Mouse (Mus musculus) midbrain, embryonic 15.5 days (tissue): ENCODE measurements around the gene Apod. TPM values are rescaled to one million over a fixed set of nuclear protein-coding genes. Genes with fewer than 3 reads are reported as not detected.

ENCODE experiments used
- ATAC-seq: fragments of 200-750 bp; cut with Nextera tagmentation; replicated peaks from 2 replicates; pipeline ENCODE4 v1.8.0; 2017; ENCODE audit warnings: moderate TSS enrichment
- H3K27ac ChIP-seq: fragments of 300-500 bp; sonication (generic); 2 replicates; pipeline ENCODE4 v1.5.1; 2015; ENCODE audit warnings: mild to moderate bottlenecking, inconsistent platforms
- H3K27me3 ChIP-seq: fragments of 300-500 bp; sonication (generic); replicated peaks from 2 replicates; pipeline ENCODE4 v1.6.1; 2015; ENCODE audit warnings: inconsistent platforms
- H3K36me3 ChIP-seq: fragments of 300-500 bp; sonication (generic); replicated peaks from 2 replicates; pipeline ENCODE4 v1.6.1; 2015; ENCODE audit warnings: inconsistent platforms
- H3K4me1 ChIP-seq: fragments of 300-500 bp; sonication (generic); 2 replicates; pipeline ENCODE4 v1.6.1; 2015; ENCODE audit warnings: inconsistent platforms
- H3K4me2 ChIP-seq: fragments of 300-500 bp; sonication (generic); 2 replicates; pipeline ENCODE4 v1.6.1; 2015; ENCODE audit warnings: inconsistent platforms, mild to moderate bottlenecking, moderate library complexity
- H3K4me3 ChIP-seq: fragments of 300-500 bp; sonication (generic); 2 replicates; pipeline ENCODE4 v1.5.1; 2015; ENCODE audit warnings: mild to moderate bottlenecking, inconsistent platforms
- H3K9ac ChIP-seq: fragments of 300-500 bp; sonication (generic); 2 replicates; pipeline ENCODE4 v1.6.1; 2015; ENCODE audit warnings: mild to moderate bottlenecking, inconsistent platforms
- H3K9me3 ChIP-seq: fragments of 300-500 bp; sonication (generic); 2 replicates; pipeline ENCODE4 v1.6.1; 2016; ENCODE audit warnings: inconsistent platforms
- WGBS: fragments of 180-500 bp; shearing (Covaris S2); methylation state at CpG from one replicate; pipeline ENCODE4 v1.1.7; 2015; ENCODE audit warnings: mixed read lengths; 5-methylcytosine and 5-hydroxymethylcytosine counted together
- microRNA-seq: library from miRNA; unstranded; fragments of <30 nt; microRNA quantifications from one replicate; pipeline ENCODE4, GENCODE M21; 2016
- polyA plus RNA-seq: library from polyadenylated mRNA; unstranded; fragments of >200 nt; fragmentation: Nextera tagmentation; extraction: Ambion mirVana; gene quantifications from 2 replicates; pipeline ENCODE4 v1.2.1, GENCODE M21; 2015

Apod gene
- polyA plus RNA-seq, 1 experiment from 2014 or later, result 93.2 TPM

DNA sequence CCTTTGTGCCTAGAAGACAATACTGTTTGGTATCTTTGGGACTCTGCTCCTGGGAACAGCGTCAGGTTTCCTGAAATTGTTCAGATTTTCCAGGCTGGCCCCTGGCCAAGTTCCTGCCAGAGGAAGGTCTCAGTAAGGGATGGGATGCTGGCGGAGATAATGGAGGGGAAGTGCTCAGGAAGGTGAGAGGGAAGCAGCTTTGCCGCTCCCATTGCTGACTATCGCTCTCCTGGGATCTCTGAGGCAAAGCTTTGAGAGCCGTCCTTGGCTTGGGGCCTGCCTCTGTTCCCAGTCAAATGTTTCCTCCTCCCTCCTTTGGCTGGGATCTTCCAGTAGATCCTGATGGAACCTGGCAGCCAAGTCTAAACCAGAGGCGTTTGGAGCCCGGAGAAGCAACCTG lies 38.1 kb downstream of the Apod start:
- no peak overlapping the region for H3K9ac ChIP-seq
- no peak overlapping the region for H3K27ac ChIP-seq
- peaks cover 23% of the 10 kb centered on the region for H3K4me1 ChIP-seq
- no peak overlapping the region for H3K4me3 ChIP-seq
- ATAC-seq, result no peak
- H3K9me3 ChIP-seq, result no peaks in the 10 kb centered on the region
- no peak overlapping the region for H3K4me2 ChIP-seq
- H3K36me3 ChIP-seq, result no peaks in the 10 kb centered on the region
- no peaks in the 10 kb centered on the region for H3K27me3 ChIP-seq
- WGBS, result 72% methylated on average over 7 of the region's 7 CpGs

DNA sequence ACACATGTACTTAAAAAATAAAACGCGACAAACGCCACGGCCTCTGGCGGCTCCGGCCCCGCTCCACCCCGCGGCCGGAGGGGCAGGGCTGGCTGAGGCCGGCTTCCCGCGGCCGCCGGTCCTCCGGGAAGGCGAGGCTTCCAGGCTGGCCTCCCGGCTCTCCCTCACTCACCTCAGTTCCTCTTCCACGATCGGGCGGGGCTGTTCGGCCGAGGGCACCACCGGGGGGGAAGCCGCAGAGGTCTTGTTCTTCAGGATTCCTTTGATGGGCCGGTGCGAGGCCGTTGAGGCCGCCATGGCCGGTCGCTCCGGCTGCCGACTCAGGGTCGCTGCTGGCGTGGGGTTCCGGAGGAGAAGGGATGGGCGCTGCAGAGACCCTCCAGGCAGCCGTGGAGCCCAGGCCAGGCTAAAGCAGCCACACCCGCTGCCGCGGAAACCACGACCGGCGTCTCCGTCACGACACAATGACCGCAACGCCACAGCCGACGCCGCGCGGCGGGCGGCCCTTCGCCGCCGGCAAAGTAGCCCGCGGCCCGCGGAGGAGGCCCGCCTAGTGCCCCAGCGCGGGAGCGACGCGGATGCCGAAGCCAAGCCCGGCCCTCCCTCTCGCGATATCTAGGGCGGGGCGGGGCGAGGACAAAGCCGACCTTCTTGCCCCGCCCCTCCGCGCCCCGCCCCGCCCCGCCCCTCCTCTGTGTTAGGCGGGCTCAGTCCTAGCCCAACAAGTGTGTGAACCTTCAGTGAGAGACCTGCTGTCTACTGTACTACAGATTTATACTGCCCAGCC lies 39.7 kb downstream of the Apod start, which contains the start of gene Ppp1r2:
Ppp1r2 (minus strand) TSS at position 604 of the 787 bp plus-strand sequence.
- WGBS, result under 1% methylated on average over 79 of the region's 83 CpGs

DNA sequence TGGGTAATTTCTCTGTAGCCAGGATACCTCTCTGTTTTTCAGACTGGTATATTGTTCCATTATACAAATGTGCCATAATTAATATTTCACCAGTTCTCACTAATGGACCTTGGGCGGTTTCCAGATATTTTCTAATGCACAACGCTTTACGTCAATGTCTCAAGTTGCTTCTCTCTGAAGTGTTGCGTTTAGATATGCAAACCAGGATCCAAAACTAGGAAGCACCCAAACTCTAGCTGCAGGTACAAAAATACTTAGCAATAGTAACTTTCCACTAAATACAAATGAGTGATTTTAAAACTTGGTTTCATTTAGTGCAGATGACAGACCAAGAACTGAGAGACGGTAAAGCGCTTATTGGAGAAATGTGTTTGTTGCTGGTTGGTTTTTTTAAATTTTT lies 40.5 kb downstream of the Apod start:
- Histone ChIP-seq H3K27ac (no peak overlapping the region), H3K27me3 (no peaks in the 10 kb centered on the region), H3K4me1 (peaks cover 30% of the 10 kb centered on the region), H3K36me3 (no peaks in the 10 kb centered on the region), H3K9me3 (no peaks in the 10 kb centered on the region), H3K9ac (peak overlapping the region; percentile 97), H3K4me2 (peak overlapping the region; percentile 55), H3K4me3 (peak overlapping the region; percentile 85)
- 2% methylated on average over 6 of the region's 6 CpGs for WGBS
- no peak for ATAC-seq

More for the DNA sequence above, 39.7 kb downstream of the Apod start, which contains the start of gene Ppp1r2:
- H3K4me1 ChIP-seq, result peaks cover 27% of the 10 kb centered on the region
- no peaks in the 10 kb centered on the region for H3K36me3 ChIP-seq
- peak within 1 kb of the TSS; percentile 55 for H3K4me2 ChIP-seq
- peak within 1 kb of the TSS; percentile 97 for H3K9ac ChIP-seq
- no peaks in the 10 kb centered on the region for H3K27me3 ChIP-seq
- H3K4me3 ChIP-seq, result peak within 1 kb of the TSS; percentile 85
- ATAC-seq, result peak; percentile 97
- peak within 1 kb of the TSS; percentile 87 for H3K27ac ChIP-seq
- no peaks in the 10 kb centered on the region for H3K9me3 ChIP-seq

GRCm38 (mm10) chr16:31266692-31267091 lies 47.9 kb downstream of the Apod start:
- Histone ChIP-seq H3K4me3 (no peak overlapping the region), H3K4me2 (no peak overlapping the region), H3K36me3 (no peaks in the 10 kb centered on the region; the same call in 1 of the 2 replicates), H3K4me1 (peaks cover 8% of the 10 kb centered on the region; the same call in 1 of the 2 replicates), H3K27ac (no peak overlapping the region), H3K9me3 (no peaks in the 10 kb centered on the region), H3K27me3 (no peaks in the 10 kb centered on the region), H3K9ac (no peak overlapping the region)
- 91% methylated on average over 2 of the region's 2 CpGs for WGBS
- no peak for ATAC-seq

- ATAC-seq, result no peak
- 90% methylated on average over 2 of the region's 2 CpGs for WGBS
Measured at GRCm38 (mm10) chr16:31256151-31256550, 58.5 kb downstream of the Apod start.

DNA sequence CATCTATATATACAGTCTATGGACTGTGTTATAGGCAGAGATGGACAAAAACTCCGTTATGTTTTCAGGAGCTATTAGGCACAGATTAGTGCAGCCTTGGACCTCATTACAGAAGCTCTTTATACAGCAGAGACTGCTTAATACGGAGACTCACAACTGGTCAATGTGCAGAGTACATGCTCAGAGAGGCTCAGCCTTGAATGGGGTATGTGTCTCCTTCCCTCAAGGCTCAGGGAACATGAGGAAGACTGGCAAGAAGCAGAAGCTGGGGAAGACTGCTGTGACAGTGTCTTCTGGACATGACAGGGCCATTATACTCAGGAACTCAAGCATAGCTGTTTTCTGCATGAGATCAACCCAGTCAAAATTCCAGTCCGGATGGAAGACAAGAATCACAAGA lies 58.9 kb downstream of the Apod start:
- no peak overlapping the region for H3K27ac ChIP-seq
- H3K4me3 ChIP-seq, result no peak overlapping the region
- no peaks in the 10 kb centered on the region for H3K9me3 ChIP-seq
- H3K27me3 ChIP-seq, result no peaks in the 10 kb centered on the region
- 63% methylated on average over 3 of the region's 3 CpGs for WGBS
- no peak for ATAC-seq
- H3K9ac ChIP-seq, result no peak overlapping the region
- H3K36me3 ChIP-seq, result peaks cover 9% of the 10 kb centered on the region
- H3K4me1 ChIP-seq, result no peaks in the 10 kb centered on the region
- H3K4me2 ChIP-seq, result no peak overlapping the region

More at GRCm38 (mm10) chr16:31256151-31256550, 58.5 kb downstream of the Apod start:
- no peaks in the 10 kb centered on the region for H3K4me1 ChIP-seq
- no peak overlapping the region for H3K4me2 ChIP-seq
- no peaks in the 10 kb centered on the region for H3K9me3 ChIP-seq
- peaks cover 9% of the 10 kb centered on the region for H3K36me3 ChIP-seq
- no peak overlapping the region for H3K4me3 ChIP-seq
- H3K27me3 ChIP-seq, result no peaks in the 10 kb centered on the region
- no peak overlapping the region for H3K9ac ChIP-seq
- H3K27ac ChIP-seq, result no peak overlapping the region

DNA sequence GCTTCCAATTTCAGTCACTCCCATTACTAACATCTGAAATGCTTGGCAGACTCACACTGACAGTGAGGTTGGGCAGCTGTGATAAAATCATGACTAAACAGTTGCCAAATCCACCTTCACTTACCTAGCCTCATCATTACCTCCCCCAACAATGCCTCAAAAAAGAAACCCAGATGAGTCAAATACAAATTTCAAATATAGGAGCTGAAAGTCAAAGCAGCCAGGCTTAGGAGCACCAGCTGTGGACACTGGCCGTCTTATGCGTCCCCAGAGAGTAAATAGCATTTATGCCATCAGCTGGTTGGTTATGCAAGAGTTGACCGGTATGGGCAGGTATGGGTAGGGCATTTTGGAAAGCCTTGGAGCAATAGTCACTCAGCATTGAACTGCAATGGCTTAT lies 65.2 kb downstream of the Apod start:
- Histone ChIP-seq H3K9me3 (no peaks in the 10 kb centered on the region), H3K4me1 (no peaks in the 10 kb centered on the region), H3K4me2 (no peak overlapping the region), H3K36me3 (0 out of 2 replicates have a peak, but pooled peaks cover 5% of the 10 kb centered on the region), H3K9ac (no peak overlapping the region), H3K27me3 (no peaks in the 10 kb centered on the region), H3K4me3 (no peak overlapping the region), H3K27ac (no peak overlapping the region)
- ATAC-seq, result no peak
- WGBS, result 88% methylated on average over 3 of the region's 3 CpGs

DNA sequence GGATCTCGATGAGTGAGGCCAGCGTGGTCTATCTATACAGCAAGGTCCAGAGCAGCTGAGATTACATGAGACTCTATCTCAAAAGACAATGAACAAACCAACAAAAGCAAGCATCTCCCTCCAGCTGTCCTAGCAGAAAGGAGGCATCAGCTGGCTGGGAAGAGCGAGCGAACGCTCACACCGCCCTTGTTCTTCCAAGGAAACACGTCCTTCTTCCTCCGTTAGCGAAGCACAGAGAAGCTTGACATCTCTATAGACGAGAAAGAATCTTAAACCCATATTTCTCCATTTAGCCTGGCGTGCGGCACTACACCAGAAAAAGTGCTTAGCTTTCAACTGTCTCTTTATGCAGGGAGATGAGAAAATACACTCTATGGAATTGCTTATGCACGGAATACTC lies 65.9 kb downstream of the Apod start:
- Histone ChIP-seq H3K27me3 (no peaks in the 10 kb centered on the region), H3K4me2 (no peak overlapping the region), H3K4me3 (no peak overlapping the region), H3K36me3 (0 out of 2 replicates have a peak, but pooled peaks cover 5% of the 10 kb centered on the region), H3K27ac (no peak overlapping the region), H3K9ac (no peak overlapping the region), H3K9me3 (no peaks in the 10 kb centered on the region), H3K4me1 (no peaks in the 10 kb centered on the region)
- 86% methylated on average over 13 of the region's 13 CpGs for WGBS
- ATAC-seq, result no peak

GRCm38 (mm10) chr16:31247442-31247841 lies 67.2 kb downstream of the Apod start:
- H3K4me2 ChIP-seq, result no peak overlapping the region
- no peak overlapping the region for H3K4me3 ChIP-seq
- H3K27me3 ChIP-seq, result no peaks in the 10 kb centered on the region
- H3K9me3 ChIP-seq, result no peaks in the 10 kb centered on the region
- H3K9ac ChIP-seq, result no peak overlapping the region
- 0 out of 2 replicates have a peak, but pooled peaks cover 5% of the 10 kb centered on the region for H3K36me3 ChIP-seq
- WGBS, result 85% methylated on average over 7 of the region's 7 CpGs
- no peak for ATAC-seq
- no peaks in the 10 kb centered on the region for H3K4me1 ChIP-seq
- no peak overlapping the region for H3K27ac ChIP-seq

Small RNA genes within 50 kb of the gene (microRNA-seq; reads per million reads assigned to microRNA genes)
- not detected for gene Gm27415

Other genes with a start within 250 kb of the Apod start
- 11.9 and 12.5 TPM in 2 replicates for gene Xxylt1, start 233.4 kb downstream of the Apod start, polyA plus RNA-seq
- 10.1 and 11.3 TPM in 2 replicates for gene Acap2, start 113.6 kb downstream of the Apod start, polyA plus RNA-seq
- gene Ppp1r2, start 39.5 kb downstream of the Apod start, polyA plus RNA-seq, result 84.6 and 91.6 TPM in 2 replicates
- 105 and 113 TPM in 2 replicates for gene Bdh1, start 107.5 kb upstream of the Apod start, polyA plus RNA-seq